Mouse (Mus musculus) mouse trophoblast stem cell (cell line): ENCODE results near the gene Cflar.
"Not testable (repeated sequence)": the region's sequence is repeated elsewhere in the genome, so short reads cannot be mapped to it uniquely, and the experiment has no call there.

Experiments
- in situ Hi-C, 2 experiments: fragments of 300-500 bp; cut with MseI, MboI; formaldehyde crosslinking; loops; 2 replicates in 1 of 2; 3 replicates in 1 of 2; pipeline ENCODE4 v1.15.1; 2025

Gene Cflar

GRCm38 (mm10) chr1:58711365-58712016 lies at the start of gene Cflar:
Gene Cflar (plus strand): TSS chr1:58711508.
- in situ Hi-C loops: loop anchor here (5.0 kb wide), 1 partner anchor 59 kb away; no protein-coding TSS in a partner anchor

- in situ Hi-C loops: not testable (repeated sequence)
Observed at GRCm38 (mm10) chr1:58662671-58663070, 48.6 kb upstream of the Cflar start.

GRCm38 (mm10) chr1:58663365-58663764 lies 47.9 kb upstream of the Cflar start:
- in situ Hi-C loops: not testable (repeated sequence)

GRCm38 (mm10) chr1:58668191-58668590 lies 43.1 kb upstream of the Cflar start:
- in situ Hi-C loops: no loop called here

GRCm38 (mm10) chr1:58669635-58670034 lies 41.7 kb upstream of the Cflar start:
- in situ Hi-C loops: loop anchor here in 1 of 2 experiments (10.0 kb wide), 1 partner anchor 55 kb away; no protein-coding TSS in a partner anchor

- in situ Hi-C loops: loop anchor here in 1 of 2 experiments (10.0 kb wide), 1 partner anchor 57 kb away; no protein-coding TSS in a partner anchor
Observed at GRCm38 (mm10) chr1:58672116-58672515, 39.2 kb upstream of the Cflar start.

GRCm38 (mm10) chr1:58675011-58675410 lies 36.3 kb upstream of the Cflar start:
- in situ Hi-C loops: loop anchor here in 1 of 2 experiments (10.0 kb wide), 1 partner anchor 60 kb away; no protein-coding TSS in a partner anchor

- in situ Hi-C loops: loop anchor here in 1 of 2 experiments (10.0 kb wide), 1 partner anchor 63 kb away; no protein-coding TSS in a partner anchor
Observed at GRCm38 (mm10) chr1:58677575-58677974, 33.7 kb upstream of the Cflar start.

- in situ Hi-C loops: loop anchor here in 1 of 2 experiments (10.0 kb wide), 1 partner anchor 64 kb away; no protein-coding TSS in a partner anchor
Observed at GRCm38 (mm10) chr1:58678412-58678811, 32.9 kb upstream of the Cflar start.

GRCm38 (mm10) chr1:58689426-58689825 lies 21.9 kb upstream of the Cflar start:
- in situ Hi-C loops: no loop called here

GRCm38 (mm10) chr1:58690006-58690744 lies 21.1 kb upstream of the Cflar start:
- in situ Hi-C loops: no loop called here

- in situ Hi-C loops: not testable (repeated sequence)
Observed at GRCm38 (mm10) chr1:58690834-58691488, 20.3 kb upstream of the Cflar start.

- in situ Hi-C loops: not testable (repeated sequence)
Observed at GRCm38 (mm10) chr1:58691718-58692117, 19.6 kb upstream of the Cflar start.

GRCm38 (mm10) chr1:58693696-58694095 lies 17.6 kb upstream of the Cflar start:
- in situ Hi-C loops: no loop called here

GRCm38 (mm10) chr1:58695810-58696209 lies 15.5 kb upstream of the Cflar start, which contains the start of gene Als2cr12:
Gene Als2cr12 (minus strand): TSS chr1:58695989.
- in situ Hi-C loops: not testable (repeated sequence)

GRCm38 (mm10) chr1:58697607-58698006 lies 13.7 kb upstream of the Cflar start:
- in situ Hi-C loops: not testable (repeated sequence)

GRCm38 (mm10) chr1:58698781-58699180 lies 12.5 kb upstream of the Cflar start:
- in situ Hi-C loops: no loop called here

GRCm38 (mm10) chr1:58699988-58700387 lies 11.3 kb upstream of the Cflar start:
- in situ Hi-C loops: loop anchor here in 1 of 2 experiments (10.0 kb wide), 1 partner anchor 65 kb away; no protein-coding TSS in a partner anchor

- in situ Hi-C loops: loop anchor here in 1 of 2 experiments (10.0 kb wide), 1 partner anchor 66 kb away; no protein-coding TSS in a partner anchor
Observed at GRCm38 (mm10) chr1:58700580-58701162, 10.6 kb upstream of the Cflar start.

GRCm38 (mm10) chr1:58710043-58710442 lies 1.3 kb upstream of the Cflar start:
- in situ Hi-C loops: loop anchor here (5.0 kb wide), 1 partner anchor 58 kb away; no protein-coding TSS in a partner anchor

GRCm38 (mm10) chr1:58710711-58711364 lies 470 bp upstream of the Cflar start:
- in situ Hi-C loops: loop anchor here (5.0 kb wide), 1 partner anchor 59 kb away; no protein-coding TSS in a partner anchor
